Mouse (Mus musculus) kidney, embryonic 16.5 days (tissue): Measurements from ENCODE around the gene Ccdc134. TPM values are rescaled to one million over a fixed set of nuclear protein-coding genes. Genes with fewer than 3 reads are reported as not detected.

ENCODE experiments used
- ATAC-seq: fragments of 200-750 bp; cut with Nextera tagmentation; 2 replicates; pipeline ENCODE4 v1.8.0; 2017; ENCODE audit warnings: moderate TSS enrichment; ENCODE audit not compliant: low FRiP score, low TSS enrichment
- H3K27ac ChIP-seq: fragments of 300-500 bp; sonication (generic); 2 replicates; pipeline ENCODE4 v1.5.1; 2014; ENCODE audit warnings: low read length
- H3K27me3 ChIP-seq: fragments of 300-500 bp; sonication (generic); 2 replicates; pipeline ENCODE4 v1.6.1; 2014; ENCODE audit warnings: low read length, control low read depth, mixed read lengths; ENCODE audit not compliant: insufficient read depth
- H3K36me3 ChIP-seq: fragments of 300-500 bp; sonication (generic); 2 replicates; pipeline ENCODE4 v1.6.1; 2014; ENCODE audit warnings: low read length, control low read depth, mixed read lengths; ENCODE audit not compliant: insufficient read depth
- H3K4me1 ChIP-seq: fragments of 300-500 bp; sonication (generic); 2 replicates; pipeline ENCODE4 v1.6.1; 2014; ENCODE audit warnings: low read length, control low read depth, mixed read lengths; ENCODE audit not compliant: insufficient read depth
- H3K4me2 ChIP-seq: fragments of 300-500 bp; sonication (generic); replicated peaks from 2 replicates; pipeline ENCODE4 v1.6.1; 2014; ENCODE audit warnings: low read depth, low read length
- H3K4me3 ChIP-seq: fragments of 300-500 bp; sonication (generic); 2 replicates; pipeline ENCODE4 v1.5.1; 2014; ENCODE audit warnings: mild to moderate bottlenecking, low read length
- H3K9ac ChIP-seq: fragments of 300-500 bp; sonication (generic); replicated peaks from 2 replicates; pipeline ENCODE4 v1.6.1; 2014; ENCODE audit warnings: low read length
- H3K9me3 ChIP-seq: fragments of 300-500 bp; sonication (generic); 2 replicates; pipeline ENCODE4 v1.6.1; 2016; ENCODE audit warnings: low read length, control low read depth
- WGBS: fragments of 180-500 bp; shearing (Covaris S2); extraction: QIAGEN DNeasy Blood & Tissue Kit; methylation state at CpG from one replicate; pipeline ENCODE4 v1.1.7; 2014; 5-methylcytosine and 5-hydroxymethylcytosine counted together
- polyA plus RNA-seq: library from polyadenylated mRNA; unstranded; fragments of >200 nt; fragmentation: Nextera tagmentation; extraction: Ambion mirVana; gene quantifications from 2 replicates; pipeline ENCODE4 v1.2.1, GENCODE M21; 2015

The Ccdc134 gene
- polyA plus RNA-seq, 1 experiment from 2014 or later, result 17.3 TPM

GRCm38 (mm10) chr15:82166240-82167100 lies 38.7 kb downstream of the Ccdc134 start:
- ATAC-seq, result peak; percentile 62
- no peaks in the 10 kb centered on the region for H3K27me3 ChIP-seq
- H3K9ac ChIP-seq, result peak overlapping the region; percentile 49
- H3K9me3 ChIP-seq, result no peaks in the 10 kb centered on the region
- peak overlapping the region; percentile 45 for H3K4me2 ChIP-seq
- H3K36me3 ChIP-seq, result peaks cover 15% of the 10 kb centered on the region
- H3K27ac ChIP-seq, result peak overlapping the region; percentile 78
- 26% methylated on average over 22 of the region's 22 CpGs for WGBS
- 0 out of 2 replicates have a peak overlapping the region, but pooled peaks have one; percentile 2 for H3K4me3 ChIP-seq
- H3K4me1 ChIP-seq, result peaks cover 62% of the 10 kb centered on the region

GRCm38 (mm10) chr15:82167201-82168168 lies 39.8 kb downstream of the Ccdc134 start:
- ATAC-seq, result peak; percentile 64
- no peak overlapping the region for H3K4me3 ChIP-seq
- H3K9ac ChIP-seq, result peak overlapping the region; percentile 32; the same call in 1 of the 2 replicates
- WGBS, result 22% methylated on average over 23 of the region's 23 CpGs
- H3K4me2 ChIP-seq, result peak overlapping the region; percentile 45
- H3K27ac ChIP-seq, result peak overlapping the region; percentile 78
- peaks cover 19% of the 10 kb centered on the region for H3K36me3 ChIP-seq
- H3K4me1 ChIP-seq, result peaks cover 60% of the 10 kb centered on the region
- H3K9me3 ChIP-seq, result no peaks in the 10 kb centered on the region
- no peaks in the 10 kb centered on the region for H3K27me3 ChIP-seq

GRCm38 (mm10) chr15:82169671-82170070 lies 41.9 kb downstream of the Ccdc134 start:
- no peak overlapping the region for H3K27ac ChIP-seq
- no peaks in the 10 kb centered on the region for H3K27me3 ChIP-seq
- H3K36me3 ChIP-seq, result peaks cover 34% of the 10 kb centered on the region
- no peak overlapping the region for H3K9ac ChIP-seq
- peaks cover 43% of the 10 kb centered on the region for H3K4me1 ChIP-seq
- H3K4me2 ChIP-seq, result no peak overlapping the region
- WGBS, result 64% methylated on average over 5 of the region's 5 CpGs
- H3K4me3 ChIP-seq, result no peak overlapping the region
- no peak for ATAC-seq
- H3K9me3 ChIP-seq, result no peaks in the 10 kb centered on the region

GRCm38 (mm10) chr15:82170437-82171377 lies 43.0 kb downstream of the Ccdc134 start:
- ATAC-seq, result no peak
- no peak overlapping the region for H3K4me3 ChIP-seq
- no peaks in the 10 kb centered on the region for H3K27me3 ChIP-seq
- H3K4me1 ChIP-seq, result peaks cover 36% of the 10 kb centered on the region
- no peak overlapping the region for H3K9ac ChIP-seq
- H3K27ac ChIP-seq, result no peak overlapping the region
- H3K9me3 ChIP-seq, result no peaks in the 10 kb centered on the region
- 76% methylated on average over 36 of the region's 36 CpGs for WGBS
- H3K4me2 ChIP-seq, result no peak overlapping the region
- H3K36me3 ChIP-seq, result peaks cover 44% of the 10 kb centered on the region

- Histone ChIP-seq H3K27me3 (no peaks in the 10 kb centered on the region), H3K9me3 (no peaks in the 10 kb centered on the region), H3K4me1 (peaks cover 16% of the 10 kb centered on the region), H3K36me3 (peaks cover 60% of the 10 kb centered on the region), H3K9ac (no peak overlapping the region), H3K4me2 (no peak overlapping the region), H3K4me3 (no peak overlapping the region), H3K27ac (no peak overlapping the region)
- WGBS, result 79% methylated on average over 8 of the region's 8 CpGs
- ATAC-seq, result no peak
These were observed 44.9 kb downstream of the Ccdc134 start for GRCm38 (mm10) chr15:82172648-82173047.

GRCm38 (mm10) chr15:82175091-82175490 lies 47.4 kb downstream of the Ccdc134 start:
- no peaks in the 10 kb centered on the region for H3K4me1 ChIP-seq
- 94% methylated on average over 9 of the region's 9 CpGs for WGBS
- H3K4me2 ChIP-seq, result no peak overlapping the region
- H3K4me3 ChIP-seq, result no peak overlapping the region
- no peaks in the 10 kb centered on the region for H3K27me3 ChIP-seq
- ATAC-seq, result no peak
- no peaks in the 10 kb centered on the region for H3K9me3 ChIP-seq
- H3K36me3 ChIP-seq, result peaks cover 81% of the 10 kb centered on the region
- H3K27ac ChIP-seq, result no peak overlapping the region
- no peak overlapping the region for H3K9ac ChIP-seq

- Histone ChIP-seq H3K4me1 (no peaks in the 10 kb centered on the region), H3K9me3 (peaks cover 8% of the 10 kb centered on the region), H3K27me3 (no peaks in the 10 kb centered on the region), H3K9ac (no peak overlapping the region), H3K4me2 (no peak overlapping the region), H3K4me3 (no peak overlapping the region), H3K27ac (no peak overlapping the region), H3K36me3 (peaks cover 88% of the 10 kb centered on the region)
- no peak for ATAC-seq
- 59% methylated on average over 7 of the region's 7 CpGs for WGBS
These were observed 50.1 kb downstream of the Ccdc134 start for GRCm38 (mm10) chr15:82177743-82178290.

- Histone ChIP-seq H3K4me2 (no peak overlapping the region), H3K9me3 (peaks cover 8% of the 10 kb centered on the region), H3K27me3 (no peaks in the 10 kb centered on the region), H3K4me1 (0 out of 2 replicates have a peak, but pooled peaks cover 16% of the 10 kb centered on the region), H3K36me3 (peaks cover 86% of the 10 kb centered on the region), H3K27ac (no peak overlapping the region), H3K4me3 (no peak overlapping the region), H3K9ac (no peak overlapping the region)
- 90% methylated on average over 5 of the region's 5 CpGs for WGBS
- no peak for ATAC-seq
These were observed 53.4 kb downstream of the Ccdc134 start for GRCm38 (mm10) chr15:82181131-82181530.

- H3K4me1 ChIP-seq, result 0 out of 2 replicates have a peak, but pooled peaks cover 16% of the 10 kb centered on the region
- ATAC-seq, result no peak
These were observed 54.6 kb downstream of the Ccdc134 start for GRCm38 (mm10) chr15:82182311-82182710.

More at GRCm38 (mm10) chr15:82182311-82182710, 54.6 kb downstream of the Ccdc134 start:
- H3K9ac ChIP-seq, result no peak overlapping the region
- no peak overlapping the region for H3K27ac ChIP-seq
- no peak overlapping the region for H3K4me3 ChIP-seq
- peaks cover 8% of the 10 kb centered on the region for H3K9me3 ChIP-seq
- WGBS, result 97% methylated on average over 4 of the region's 4 CpGs
- no peak overlapping the region for H3K4me2 ChIP-seq
- no peaks in the 10 kb centered on the region for H3K27me3 ChIP-seq
- H3K36me3 ChIP-seq, result peaks cover 88% of the 10 kb centered on the region
